Mouse (Mus musculus) left cerebral cortex, postnatal 4 days (tissue): ENCODE measurements around the gene Rab1a. TPM values are rescaled to one million over a fixed set of nuclear protein-coding genes. Genes with fewer than 3 reads are reported as not detected.
"Not testable (repeated sequence)": the region's sequence is repeated elsewhere in the genome, so short reads cannot be mapped to it uniquely, and the experiment has no call there.

Experiments
- DNase-seq: peaks from one replicate; pipeline ENCODE4 v3.0.0-alpha.2; 2022
- intact Hi-C: fragments of 180-260 bp; cut with DNase I; formaldehyde crosslinking; loops from one replicate; pipeline ENCODE4 v1.15.1; 2025
- total RNA-seq, 2 experiments: library from RNA; stranded (reverse); gene quantifications; 2 replicates each; pipeline ENCODE4 v1.2.3; 2021

Rab1a gene
- total RNA-seq, 2 experiments from 2014 or later, result 224 TPM

- no peak for DNase-seq
- intact Hi-C loops, result no loop called here
Observed at GRCm38 (mm10) chr11:20216415-20216814, 15.2 kb downstream of the Rab1a start.

- intact Hi-C loops, result no loop called here
Observed at GRCm38 (mm10) chr11:20217227-20217626, 16.0 kb downstream of the Rab1a start.

GRCm38 (mm10) chr11:20221671-20222070, 20.4 kb downstream of the Rab1a start:
- DNase-seq, intact Hi-C loops: not testable (repeated sequence)

More at GRCm38 (mm10) chr11:20217227-20217626, 16.0 kb downstream of the Rab1a start:
- no peak for DNase-seq

GRCm38 (mm10) chr11:20224196-20224595, 23.0 kb downstream of the Rab1a start:
- no peak for DNase-seq
- intact Hi-C loops, result no loop called here

- DNase-seq, result no peak
- intact Hi-C loops, result no loop called here
Observed at GRCm38 (mm10) chr11:20225938-20226337, 24.7 kb downstream of the Rab1a start.

GRCm38 (mm10) chr11:20228666-20229065, 27.4 kb downstream of the Rab1a start:
- no peak for DNase-seq
- intact Hi-C loops, result no loop called here

- no peak for DNase-seq
- intact Hi-C loops, result no loop called here
Observed at GRCm38 (mm10) chr11:20229311-20229710, 28.1 kb downstream of the Rab1a start.

GRCm38 (mm10) chr11:20230286-20230685, 29.1 kb downstream of the Rab1a start:
- intact Hi-C loops, result no loop called here
- DNase-seq, result no peak

- intact Hi-C loops, result no loop called here
- DNase-seq, result no peak
Observed at GRCm38 (mm10) chr11:20231128-20231878, 30.1 kb downstream of the Rab1a start.

- intact Hi-C loops, result no loop called here
- DNase-seq, result no peak
Observed at GRCm38 (mm10) chr11:20232016-20232755, 31.0 kb downstream of the Rab1a start.

- DNase-seq, result no peak
- intact Hi-C loops, result no loop called here
Observed at GRCm38 (mm10) chr11:20234233-20234632, 33.0 kb downstream of the Rab1a start.

- DNase-seq, result no peak
- intact Hi-C loops, result no loop called here
Observed at GRCm38 (mm10) chr11:20237018-20237417, 35.8 kb downstream of the Rab1a start.

- intact Hi-C loops, result no loop called here
Observed at GRCm38 (mm10) chr11:20237976-20238375, 36.7 kb downstream of the Rab1a start.

GRCm38 (mm10) chr11:20239279-20239861, 38.1 kb downstream of the Rab1a start:
- DNase-seq, result no peak
- intact Hi-C loops, result no loop called here

More at GRCm38 (mm10) chr11:20237976-20238375, 36.7 kb downstream of the Rab1a start:
- no peak for DNase-seq

- no peak for DNase-seq
- intact Hi-C loops, result loop anchor here (10.0 kb wide), 1 partner anchor 416 kb away; no protein-coding TSS in a partner anchor
Observed at GRCm38 (mm10) chr11:20240331-20240730, 39.1 kb downstream of the Rab1a start.

- DNase-seq, result no peak
- intact Hi-C loops, result loop anchor here (10.0 kb wide), 1 partner anchor 417 kb away; no protein-coding TSS in a partner anchor
Observed at GRCm38 (mm10) chr11:20241311-20241710, 40.1 kb downstream of the Rab1a start.

GRCm38 (mm10) chr11:20242366-20243056, 41.3 kb downstream of the Rab1a start:
- no peak for DNase-seq
- intact Hi-C loops, result loop anchor here (10.0 kb wide), 1 partner anchor 418 kb away; no protein-coding TSS in a partner anchor

GRCm38 (mm10) chr11:20243214-20243913, 42.1 kb downstream of the Rab1a start:
- intact Hi-C loops, result loop anchor here (10.0 kb wide), 1 partner anchor 419 kb away; no protein-coding TSS in a partner anchor
- DNase-seq, result no peak

GRCm38 (mm10) chr11:20244336-20245290, 43.4 kb downstream of the Rab1a start:
- DNase-seq, result no peak
- intact Hi-C loops, result loop anchor here (10.0 kb wide), 1 partner anchor 420 kb away; no protein-coding TSS in a partner anchor
